Mouse (Mus musculus) embryonic fibroblast, embryonic 13.5 days (primary cell): ENCODE results near the gene Eid2b. TPM values are rescaled to one million over a fixed set of nuclear protein-coding genes. Genes with fewer than 3 reads are reported as not detected.

ENCODE experiments used
- H3K27ac ChIP-seq: 2 replicates; pipeline ENCODE4 v1.5.1; 2012; ENCODE audit warnings: low read length, control low read depth, inconsistent platforms; ENCODE audit not compliant: insufficient read depth
- H3K4me1 ChIP-seq: 2 replicates; pipeline ENCODE4 v1.6.1; 2011; ENCODE audit warnings: low read length; ENCODE audit not compliant: control insufficient read depth, insufficient read depth
- H3K4me3 ChIP-seq: 2 replicates; pipeline ENCODE4 v1.5.1; 2011; ENCODE audit warnings: mild to moderate bottlenecking, control low read depth, low read length; ENCODE audit not compliant: insufficient read depth
- CTCF ChIP-seq: IDR thresholded peaks from 2 replicates; pipeline ENCODE4 v1.5.1; 2011; ENCODE audit warnings: mild to moderate bottlenecking, control low read depth, low read length, moderate library complexity, borderline replicate concordance; ENCODE audit not compliant: insufficient read depth
- POLR2A ChIP-seq: IDR thresholded peaks from 2 replicates; pipeline ENCODE4 v1.6.1; 2011; ENCODE audit warnings: low read depth, mild to moderate bottlenecking, control low read depth, low read length, moderate library complexity
- polyA plus RNA-seq: library from polyadenylated mRNA; stranded (reverse); fragments of >200 nt; gene quantifications from 2 replicates; pipeline ENCODE4 v1.2.4, GENCODE M21; 2011; ENCODE audit warnings: low read depth; ENCODE audit not compliant: missing spikeins, insufficient read length

Eid2b gene
- polyA plus RNA-seq, 1 experiment, result 8.8 TPM

DNA sequence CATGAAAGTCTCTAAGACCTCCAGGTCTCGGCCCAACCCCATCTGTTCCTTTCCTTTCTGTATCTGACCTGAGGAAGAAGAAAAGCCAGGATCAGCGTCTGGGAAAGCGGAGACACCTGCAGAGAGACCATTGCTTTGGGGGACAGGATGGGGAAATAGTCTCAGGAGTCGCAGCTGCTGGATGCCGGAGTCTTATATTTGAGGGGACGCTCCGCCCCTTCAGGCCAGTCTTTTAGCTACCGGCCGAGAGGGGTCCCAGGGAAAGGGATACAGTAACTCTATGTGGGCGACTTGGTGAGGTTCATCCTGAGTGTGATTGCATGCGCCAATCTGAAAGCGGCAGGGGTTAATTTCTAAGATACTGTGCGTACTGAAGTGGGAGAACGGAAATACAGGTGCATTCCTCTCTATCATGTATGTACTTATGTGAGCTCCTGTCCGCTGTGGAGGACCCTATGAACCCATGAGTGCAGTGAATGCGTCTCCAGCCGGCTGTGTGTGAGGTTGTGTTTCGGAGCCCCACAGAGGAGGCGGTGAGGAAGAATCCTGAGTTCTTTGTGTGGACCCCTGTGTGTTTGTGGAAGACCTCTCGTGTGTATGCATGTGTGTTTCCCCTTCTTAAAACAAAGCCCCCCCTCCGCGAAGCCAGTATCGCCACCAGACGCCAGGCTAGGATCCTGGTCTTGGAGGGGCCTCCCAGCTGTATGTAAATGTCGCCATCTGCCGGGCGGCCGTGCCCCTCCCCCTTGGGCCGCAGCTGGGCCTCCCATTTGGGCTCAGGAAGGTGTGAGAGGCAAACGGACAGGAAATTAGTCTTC is 24.3 kb downstream of the Eid2b start, which contains the start of gene Dll3:
Dll3 (minus strand) TSS at position 623 of the 818 bp plus-strand sequence.
- no peak within 1 kb of the TSS for H3K27ac ChIP-seq
- TF ChIP-seq POLR2A (no peak), CTCF (peak; percentile 55; the same call in 1 of the 2 replicates)
- H3K4me1 ChIP-seq, result no peaks in the 10 kb centered on the region
- H3K4me3 ChIP-seq, result no peak within 1 kb of the TSS

DNA sequence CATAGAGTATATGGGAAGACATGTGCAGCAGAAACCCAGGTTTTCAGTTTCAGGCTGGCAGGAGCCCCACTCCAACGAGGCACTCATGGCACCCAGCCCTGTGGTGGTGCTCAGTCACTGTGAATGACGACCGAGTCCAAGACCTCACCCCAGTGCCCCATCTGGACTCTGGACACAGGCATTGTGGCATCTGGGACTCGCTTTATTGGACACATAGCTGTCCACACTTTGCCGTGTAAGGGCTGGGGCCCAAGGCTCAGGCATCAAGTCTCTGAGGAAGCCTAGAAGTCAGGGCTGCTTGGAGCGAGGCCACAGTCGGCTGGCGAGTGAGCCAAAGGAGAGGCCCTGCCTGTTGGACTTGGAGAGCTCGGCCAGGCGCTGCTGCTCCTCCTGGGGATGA is 28.1 kb downstream of the Eid2b start:
- TF ChIP-seq CTCF, result no peak
- TF ChIP-seq POLR2A, result no peak
- Histone ChIP-seq H3K4me1 (no peaks in the 10 kb centered on the region), H3K27ac (no peak overlapping the region), H3K4me3 (no peak overlapping the region)

DNA sequence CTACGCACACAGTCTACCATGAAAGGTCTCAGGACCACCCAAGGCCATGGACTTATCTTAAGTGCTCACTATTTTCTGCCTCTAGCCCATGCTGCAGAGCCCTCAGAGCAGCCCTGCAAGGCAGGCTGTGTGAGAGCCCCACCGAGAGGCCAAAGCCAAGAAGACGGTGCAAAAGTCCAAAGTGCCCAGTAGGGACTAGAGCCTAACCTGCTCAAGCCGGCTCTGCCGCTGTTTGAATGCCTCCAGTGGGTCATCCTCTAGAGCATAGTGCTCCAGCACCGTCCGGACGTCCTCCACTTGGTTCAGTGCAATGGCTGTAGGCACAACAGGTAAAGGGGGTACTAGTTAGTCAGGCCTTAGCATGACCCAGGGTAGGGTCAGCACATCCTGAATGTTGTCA is 28.7 kb downstream of the Eid2b start:
- Histone ChIP-seq H3K27ac (no peak overlapping the region), H3K4me1 (no peaks in the 10 kb centered on the region), H3K4me3 (no peak overlapping the region)
- TF ChIP-seq CTCF (no peak), POLR2A (no peak)

DNA sequence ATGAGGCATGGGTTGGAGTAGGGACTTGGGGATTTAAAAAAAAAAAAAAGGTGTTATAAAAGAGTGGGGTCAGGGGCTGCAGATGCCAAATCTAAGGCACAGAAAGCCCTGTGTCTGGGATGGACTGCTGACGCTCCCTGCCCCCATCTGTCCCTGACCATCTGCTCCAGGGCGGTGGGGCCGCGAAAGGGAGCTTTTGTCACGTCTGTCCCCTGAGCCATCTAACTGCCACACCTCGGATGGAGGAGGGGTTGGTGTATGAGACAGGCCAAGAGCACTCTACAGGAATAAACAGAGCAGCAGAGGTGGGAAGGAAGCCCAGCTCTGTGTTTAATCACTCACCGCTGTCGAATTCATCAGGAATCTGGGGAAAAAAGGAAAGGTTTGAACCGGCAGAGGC is 32.2 kb downstream of the Eid2b start:
- no peaks in the 10 kb centered on the region for H3K4me1 ChIP-seq
- H3K4me3 ChIP-seq, result no peak overlapping the region
- H3K27ac ChIP-seq, result no peak overlapping the region
- TF ChIP-seq CTCF (no peak), POLR2A (no peak)

DNA sequence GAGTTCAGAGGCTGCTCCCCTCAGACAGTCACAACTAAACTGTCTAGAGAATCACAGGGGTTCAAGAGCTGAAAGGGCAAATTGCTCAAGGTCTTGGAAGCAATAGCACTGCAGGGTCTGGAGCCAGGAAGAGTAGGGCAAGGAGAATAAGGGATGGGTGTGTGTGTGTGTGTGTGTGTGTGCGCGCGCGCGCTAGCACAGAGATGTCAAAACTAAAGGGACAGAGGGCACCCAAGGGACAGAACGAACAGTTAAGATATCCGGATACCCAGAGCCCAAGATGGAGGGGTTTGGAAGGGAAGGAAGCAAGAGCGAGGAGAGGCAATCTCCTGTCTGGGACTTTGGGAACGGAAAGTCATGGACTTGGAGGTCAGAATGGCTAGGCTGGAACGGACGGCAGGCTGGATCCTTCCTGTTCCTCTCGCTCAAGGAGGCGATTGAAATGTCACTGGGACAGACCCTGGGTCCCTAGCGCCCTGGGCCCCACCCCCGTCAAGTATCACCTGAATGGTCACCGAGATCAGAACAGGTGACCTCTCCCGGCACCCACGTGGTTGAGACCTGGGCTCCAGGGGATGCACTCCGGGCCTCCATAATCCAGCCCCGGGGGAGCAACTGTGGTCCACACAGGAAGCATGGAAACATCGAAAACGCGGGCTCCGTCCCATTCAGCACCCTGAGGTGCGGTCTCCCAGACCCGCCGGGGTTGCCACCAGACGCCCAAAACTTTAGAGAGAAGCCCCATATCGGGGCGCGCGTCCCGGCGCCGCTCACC is 33.8 kb downstream of the Eid2b start:
- Histone ChIP-seq H3K4me3 (peak overlapping the region; percentile 82), H3K4me1 (no peaks in the 10 kb centered on the region), H3K27ac (no peak overlapping the region)
- TF ChIP-seq CTCF, result no peak
- no peak for TF ChIP-seq POLR2A

DNA sequence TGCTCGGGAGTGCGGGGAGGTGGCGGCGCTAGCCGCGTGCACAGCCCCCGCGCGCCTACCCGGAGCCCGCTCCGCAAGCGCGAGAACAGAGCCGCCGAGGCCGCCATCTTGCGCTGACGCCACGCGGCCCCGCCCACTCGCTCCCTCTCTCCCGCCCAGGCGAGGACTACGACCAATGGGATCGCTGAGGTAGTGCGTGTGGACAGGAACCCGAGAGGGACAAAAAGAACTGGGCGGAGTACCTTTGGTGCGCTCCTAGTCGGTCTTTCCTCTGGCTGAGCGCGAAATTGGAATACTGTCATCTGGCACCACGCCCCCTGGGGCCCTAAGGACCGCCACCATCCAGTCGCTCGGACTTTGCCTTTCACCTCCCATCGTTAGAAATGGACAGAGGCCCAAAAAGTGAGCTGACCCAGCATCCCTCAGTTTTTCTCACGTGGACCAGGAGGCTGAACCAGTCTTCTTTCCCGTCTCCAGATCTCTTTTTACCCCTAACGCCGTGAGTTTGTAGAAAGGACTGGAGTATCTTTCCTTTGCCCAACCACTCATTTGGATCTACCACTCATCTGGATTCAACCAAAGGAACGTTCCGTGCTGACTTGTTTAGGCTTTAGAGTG is 34.5 kb downstream of the Eid2b start, which contains the start of gene Timm50:
Timm50 (minus strand) TSS at position 147 of the 618 bp plus-strand sequence.
- Histone ChIP-seq H3K4me3 (peak within 1 kb of the TSS; percentile 82), H3K4me1 (no peaks in the 10 kb centered on the region), H3K27ac (no peak within 1 kb of the TSS)
- no peak for TF ChIP-seq CTCF
- peak; percentile 79 for TF ChIP-seq POLR2A

DNA sequence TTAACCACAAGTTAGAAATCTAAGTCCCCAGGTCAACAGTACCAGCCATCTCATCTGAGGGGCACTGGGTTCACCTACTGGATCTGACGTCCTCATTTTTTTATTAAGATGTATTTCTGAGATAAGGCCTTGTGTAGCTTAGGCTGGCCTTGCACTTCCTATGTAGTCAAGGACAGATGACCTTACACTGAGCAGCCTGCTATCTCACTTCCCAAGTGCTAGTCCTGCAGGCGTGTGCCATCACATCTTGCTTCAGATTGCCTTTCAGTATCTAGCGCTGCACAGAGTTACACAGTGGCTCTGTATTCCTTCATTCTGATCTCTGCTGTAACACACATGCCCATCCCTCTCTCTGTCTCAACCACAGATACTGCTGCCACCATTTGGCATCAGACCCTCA is 40.5 kb downstream of the Eid2b start:
- TF ChIP-seq POLR2A, result no peak
- no peak for TF ChIP-seq CTCF
- Histone ChIP-seq H3K4me3 (no peak overlapping the region), H3K4me1 (no peaks in the 10 kb centered on the region), H3K27ac (no peak overlapping the region)

DNA sequence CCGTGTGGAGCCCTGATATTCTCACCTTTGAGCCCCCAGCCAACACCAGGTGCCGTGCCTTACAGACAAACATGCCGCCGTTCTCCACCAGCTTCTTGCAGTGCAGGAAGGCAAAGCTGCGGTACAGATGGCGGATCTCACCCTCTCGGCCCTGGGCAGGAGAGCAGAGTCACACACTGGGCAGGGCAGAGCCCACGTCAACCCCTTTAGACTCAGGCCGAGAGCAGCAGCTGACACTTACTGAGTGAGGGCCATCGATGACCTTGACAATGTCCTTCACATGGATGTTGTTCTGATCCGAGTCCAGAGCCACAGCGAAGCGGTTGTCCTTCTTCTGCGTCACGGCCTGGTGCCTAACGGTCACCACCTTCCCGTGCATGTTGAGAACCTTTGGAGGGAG is 41.2 kb downstream of the Eid2b start:
- TF ChIP-seq CTCF (no peak), POLR2A (no peak)
- Histone ChIP-seq H3K4me1 (no peaks in the 10 kb centered on the region), H3K4me3 (no peak overlapping the region), H3K27ac (no peak overlapping the region)

DNA sequence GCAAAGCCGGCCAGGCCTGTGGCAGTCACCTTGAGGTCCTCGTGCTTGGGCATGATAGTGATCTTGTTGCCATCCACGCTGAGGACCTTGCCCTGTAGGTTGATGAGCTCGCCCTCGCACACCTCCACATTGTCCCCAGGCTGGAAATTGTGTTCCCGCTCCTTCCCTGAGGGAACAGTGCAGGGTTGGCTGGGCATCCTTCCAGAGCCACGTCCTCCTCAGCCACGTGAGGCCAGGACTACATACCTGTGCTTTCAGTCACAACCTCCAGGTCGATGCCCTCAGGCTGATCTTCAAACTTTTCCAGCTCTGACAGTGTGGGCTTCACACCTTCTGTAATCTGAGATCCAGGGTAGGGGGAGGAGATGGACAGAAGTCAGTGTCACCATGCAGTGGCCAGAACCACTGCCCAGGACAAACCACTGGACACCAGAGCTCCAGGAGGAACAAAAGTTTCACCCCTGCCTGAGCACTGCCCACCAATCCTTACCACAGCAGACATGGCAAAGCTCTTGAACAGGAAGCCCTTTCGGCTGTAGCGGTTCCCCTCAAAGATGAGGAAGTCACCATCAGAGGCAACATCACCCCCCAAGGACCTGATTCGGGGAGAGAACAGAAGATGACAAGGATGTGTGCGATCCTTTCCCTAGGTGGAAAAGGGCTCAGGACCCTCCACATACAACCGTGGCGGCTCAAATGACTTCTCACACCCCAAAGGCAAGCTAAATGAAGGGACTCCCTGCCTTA is 44.6 kb downstream of the Eid2b start:
- TF ChIP-seq CTCF, result no peak
- TF ChIP-seq POLR2A, result no peak
- H3K27ac ChIP-seq, result no peak overlapping the region
- H3K4me1 ChIP-seq, result no peaks in the 10 kb centered on the region
- H3K4me3 ChIP-seq, result no peak overlapping the region
